Mouse (Mus musculus): ENCODE measurements at regions not wholly inside any gene's neighbourhood (a gene's known extent, or its start where the extent isn't known, plus 50 kb on each side); places are given as distances from the start of the nearest gene placed in this dataset.
A peak's percentile ranks its signal among the peaks of the same experiment; 100 is the strongest.

- TF ChIP-seq CTCF (IDR thresholded peaks at IDR 0.05; ENCODE audit: low read depth, low read length), result peak; percentile 99
- TF ChIP-seq POLR2A (IDR thresholded peaks at IDR 0.05; ENCODE audit: insufficient read depth, low read length), result no peak
These were observed 105.5 kb downstream of the Tmem17 start for GRCm38 (mm10) chr11:22617204-22617874.
